Mouse (Mus musculus) bone marrow macrophage, adult 2 months (primary cell): ENCODE results near the gene Jsrp1. TPM values are rescaled to one million over a fixed set of nuclear protein-coding genes. Genes with fewer than 3 reads are reported as not detected.

Source experiments
- H3K27ac ChIP-seq: 2 replicates; pipeline ENCODE4 v1.5.1; 2012; ENCODE audit warnings: low read depth, low read length; ENCODE audit not compliant: insufficient read depth
- H3K4me1 ChIP-seq: 2 replicates; pipeline ENCODE4 v1.6.1; 2012; ENCODE audit warnings: low read length; ENCODE audit not compliant: control insufficient read depth, insufficient read depth
- H3K4me3 ChIP-seq: 2 replicates; pipeline ENCODE4 v1.5.1; 2012; ENCODE audit warnings: mild to moderate bottlenecking, low read length, moderate library complexity; ENCODE audit not compliant: insufficient read depth
- CTCF ChIP-seq: IDR thresholded peaks from 2 replicates; pipeline ENCODE4 v1.5.1; 2012; ENCODE audit warnings: low read depth, mild to moderate bottlenecking, low read length, moderate library complexity
- POLR2A ChIP-seq: IDR thresholded peaks from 2 replicates; pipeline ENCODE4 v1.6.1; 2012; ENCODE audit warnings: mild to moderate bottlenecking, low read depth, low read length, borderline replicate concordance
- polyA plus RNA-seq: library from polyadenylated mRNA; stranded (reverse); fragments of >200 nt; gene quantifications from 2 replicates; pipeline ENCODE4 v1.2.4, GENCODE M21; 2012; ENCODE audit not compliant: missing spikeins, insufficient read depth, insufficient read length

Jsrp1 gene
- polyA plus RNA-seq, 1 experiment = not detected

DNA sequence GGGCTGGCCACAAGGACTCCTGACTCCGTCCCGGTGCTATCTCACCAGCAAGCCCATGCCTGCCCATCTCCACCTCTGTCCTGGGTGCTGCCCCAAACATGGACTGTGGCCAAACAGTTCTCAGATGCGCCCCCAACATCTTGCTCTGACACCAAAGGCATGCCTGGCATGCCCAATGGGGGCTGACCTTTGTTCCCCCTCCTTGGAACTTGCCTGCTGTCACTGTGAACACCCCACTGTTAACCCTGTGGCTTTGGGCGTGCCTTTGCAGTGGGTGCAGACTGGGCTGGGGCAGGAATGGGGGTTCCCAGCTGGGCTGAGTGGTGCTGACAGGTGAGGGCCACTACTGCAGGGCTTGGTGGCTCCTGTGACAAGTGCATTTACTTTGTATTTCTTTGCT, 19.5 kb downstream of the Jsrp1 start:
- TF ChIP-seq POLR2A (no peak), CTCF (no peak)

GRCm38 (mm10) chr10:80793033-80793784, 20.1 kb downstream of the Jsrp1 start:
- H3K4me3 ChIP-seq = no peak overlapping the region
- no peak overlapping the region for H3K27ac ChIP-seq
- TF ChIP-seq POLR2A (no peak), CTCF (no peak)
- peaks cover 4% of the 10 kb centered on the region; the same call in 1 of the 2 replicates for H3K4me1 ChIP-seq

More for the DNA sequence above, 19.5 kb downstream of the Jsrp1 start:
- H3K4me3 ChIP-seq = no peak overlapping the region
- H3K4me1 ChIP-seq = peaks cover 4% of the 10 kb centered on the region; the same call in 1 of the 2 replicates
- H3K27ac ChIP-seq = no peak overlapping the region

DNA sequence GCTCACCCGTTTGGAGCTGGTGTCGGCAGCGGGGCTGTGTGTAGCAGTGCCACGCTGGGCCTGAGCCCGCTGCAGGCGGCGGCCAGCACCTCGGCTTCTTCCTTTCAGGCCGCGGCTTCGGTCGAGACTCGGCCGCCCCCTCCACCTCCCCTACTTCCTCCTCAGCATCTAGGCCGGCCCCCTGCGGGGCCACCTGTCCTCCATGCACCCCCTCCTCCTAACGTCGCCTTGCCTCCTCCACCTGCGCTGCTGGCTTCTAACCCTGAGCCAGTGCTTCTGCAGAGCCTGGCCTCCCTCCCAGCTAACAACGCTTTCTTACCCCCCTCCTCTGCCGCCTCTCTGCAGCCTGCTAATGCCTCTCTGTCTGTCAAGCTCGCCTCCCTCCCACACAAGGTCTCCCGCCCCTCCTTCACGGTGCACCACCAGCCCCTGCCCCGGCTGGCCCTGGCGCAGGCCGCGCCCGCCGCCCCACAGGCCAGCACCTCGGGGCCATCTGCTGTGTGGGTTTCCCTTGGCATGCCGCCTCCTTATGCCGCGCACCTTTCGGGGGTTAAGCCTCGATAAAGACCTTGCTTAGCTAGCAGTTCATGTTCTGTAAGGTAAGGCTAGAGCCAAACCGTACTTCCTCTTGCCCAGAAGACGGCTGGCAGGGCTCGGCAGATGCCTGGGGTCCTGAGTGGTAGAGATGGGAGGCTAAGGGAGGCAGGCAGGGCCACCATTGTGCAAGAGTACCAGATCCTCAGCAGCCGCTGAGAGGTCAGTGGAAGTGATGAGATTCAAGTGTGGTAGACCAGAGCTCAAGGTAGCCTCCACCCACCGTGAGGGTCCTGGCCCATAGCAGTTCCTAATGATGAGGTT, 20.9 kb downstream of the Jsrp1 start:
- no peak for TF ChIP-seq CTCF
- TF ChIP-seq POLR2A = no peak
- Histone ChIP-seq H3K4me1 (peaks cover 4% of the 10 kb centered on the region; the same call in 1 of the 2 replicates), H3K4me3 (no peak overlapping the region), H3K27ac (no peak overlapping the region)

GRCm38 (mm10) chr10:80791476-80792174, 21.7 kb downstream of the Jsrp1 start:
- H3K4me1 ChIP-seq = peaks cover 2% of the 10 kb centered on the region; the same call in 1 of the 2 replicates
- H3K4me3 ChIP-seq = no peak overlapping the region

GRCm38 (mm10) chr10:80790761-80791404, 22.4 kb downstream of the Jsrp1 start:
- H3K4me1 ChIP-seq = no peaks in the 10 kb centered on the region
- no peak overlapping the region for H3K4me3 ChIP-seq
- TF ChIP-seq POLR2A (no peak), CTCF (no peak)
- H3K27ac ChIP-seq = no peak overlapping the region

More at GRCm38 (mm10) chr10:80791476-80792174, 21.7 kb downstream of the Jsrp1 start:
- TF ChIP-seq POLR2A (no peak), CTCF (no peak)
- H3K27ac ChIP-seq = no peak overlapping the region

GRCm38 (mm10) chr10:80787517-80787916, 25.8 kb downstream of the Jsrp1 start:
- no peak overlapping the region for H3K27ac ChIP-seq
- TF ChIP-seq CTCF (no peak), POLR2A (no peak)
- H3K4me3 ChIP-seq = no peak overlapping the region
- H3K4me1 ChIP-seq = no peaks in the 10 kb centered on the region

- Histone ChIP-seq H3K27ac (no peak overlapping the region), H3K4me1 (no peaks in the 10 kb centered on the region), H3K4me3 (no peak overlapping the region)
- no peak for TF ChIP-seq POLR2A
- no peak for TF ChIP-seq CTCF
Measured at GRCm38 (mm10) chr10:80785963-80786362, 27.3 kb downstream of the Jsrp1 start.

- Histone ChIP-seq H3K27ac (no peak overlapping the region), H3K4me3 (no peak overlapping the region), H3K4me1 (peaks cover under 1% of the 10 kb centered on the region; the same call in 1 of the 2 replicates)
- TF ChIP-seq POLR2A (no peak), CTCF (no peak)
Measured at GRCm38 (mm10) chr10:80784871-80785270, 28.4 kb downstream of the Jsrp1 start.

GRCm38 (mm10) chr10:80784302-80784701, 29.0 kb downstream of the Jsrp1 start:
- Histone ChIP-seq H3K27ac (no peak overlapping the region), H3K4me1 (peaks cover 6% of the 10 kb centered on the region), H3K4me3 (no peak overlapping the region)
- TF ChIP-seq CTCF (no peak), POLR2A (no peak)
